Mouse (Mus musculus) forebrain, postnatal 0 days (tissue): ENCODE measurements around the gene C1qb. TPM values are rescaled to one million over a fixed set of nuclear protein-coding genes. Genes with fewer than 3 reads are reported as not detected.

Experiments used
- ATAC-seq: fragments of 200-750 bp; cut with Nextera tagmentation; 2 replicates; pipeline ENCODE4 v1.8.0; 2017; ENCODE audit warnings: mild to moderate bottlenecking, moderate library complexity
- DNase-seq: peaks from one replicate; pipeline ENCODE4 v3.0.0-alpha.2; 2015
- H3K27ac ChIP-seq: fragments of 300-500 bp; sonication (generic); 2 replicates; pipeline ENCODE4 v1.5.1; 2014; ENCODE audit warnings: low read depth, mild to moderate bottlenecking, antibody characterized with exemption, low read length, moderate library complexity, mixed read lengths
- H3K27me3 ChIP-seq: fragments of 300-500 bp; sonication (generic); 2 replicates; pipeline ENCODE4 v1.6.1; 2014; ENCODE audit warnings: mild to moderate bottlenecking, low read length, mixed read lengths; ENCODE audit not compliant: insufficient read depth
- H3K36me3 ChIP-seq: fragments of 300-500 bp; sonication (generic); 2 replicates; pipeline ENCODE4 v1.6.1; 2014; ENCODE audit warnings: mild to moderate bottlenecking, moderate library complexity; ENCODE audit not compliant: insufficient read depth
- H3K4me1 ChIP-seq: fragments of 300-500 bp; sonication (generic); 2 replicates; pipeline ENCODE4 v1.6.1; 2014; ENCODE audit warnings: antibody characterized with exemption; ENCODE audit not compliant: insufficient read depth
- H3K4me2 ChIP-seq: fragments of 300-500 bp; sonication (generic); 2 replicates; pipeline ENCODE4 v1.6.1; 2014; ENCODE audit warnings: low read depth, mild to moderate bottlenecking, moderate library complexity
- H3K4me3 ChIP-seq: fragments of 300-500 bp; sonication (generic); 2 replicates; pipeline ENCODE4 v1.5.1; 2014; ENCODE audit warnings: low read depth, low read length, mixed read lengths
- H3K9ac ChIP-seq: fragments of 300-500 bp; sonication (generic); 2 replicates; pipeline ENCODE4 v1.6.1; 2014; ENCODE audit warnings: mild to moderate bottlenecking
- H3K9me3 ChIP-seq: fragments of 300-500 bp; sonication (generic); 2 replicates; pipeline ENCODE4 v1.6.1; 2016; ENCODE audit warnings: low read length
- CTCF ChIP-seq: sonication (generic); IDR thresholded peaks from 2 replicates; pipeline ENCODE4 v1.5.1; 2016; ENCODE audit warnings: antibody characterized with exemption, control low read depth, low read depth
- WGBS: fragments of 180-500 bp; shearing (Covaris S2); extraction: QIAGEN DNeasy Blood & Tissue Kit; methylation state at CpG from one replicate; pipeline ENCODE4 v1.1.7; 2014; 5-methylcytosine and 5-hydroxymethylcytosine counted together
- polyA plus RNA-seq: library from polyadenylated mRNA; unstranded; fragments of >200 nt; fragmentation: Nextera tagmentation; extraction: Ambion mirVana; gene quantifications from 2 replicates; pipeline ENCODE4 v1.2.1, GENCODE M21; 2015
- total RNA-seq: library from RNA; depleted of rRNA; stranded (reverse); fragments of >200 nt; gene quantifications from 2 replicates; pipeline ENCODE4 v1.2.3, GENCODE M21; 2014

Gene C1qb
- total and polyA plus RNA-seq, 2 experiments from 2014 or later, result 57.1 to 67.4 TPM

GRCm38 (mm10) chr4:136878601-136879000, 7.4 kb downstream of the C1qb start:
- Histone ChIP-seq H3K9ac (no peak overlapping the region), H3K36me3 (no peaks in the 10 kb centered on the region), H3K4me2 (no peak overlapping the region), H3K27ac (no peak overlapping the region), H3K9me3 (no peaks in the 10 kb centered on the region), H3K4me1 (no peaks in the 10 kb centered on the region), H3K4me3 (no peak overlapping the region), H3K27me3 (no peaks in the 10 kb centered on the region)
- 25% methylated on average over 5 of the region's 5 CpGs for WGBS
- DNase-seq (peak; percentile 39), ATAC-seq (no peak)
- peak; percentile 59 for TF ChIP-seq CTCF

GRCm38 (mm10) chr4:136878171-136878570, 7.8 kb downstream of the C1qb start:
- ATAC-seq, result no peak

GRCm38 (mm10) chr4:136876971-136877370, 9.0 kb downstream of the C1qb start:
- no peaks in the 10 kb centered on the region for H3K9me3 ChIP-seq
- no peaks in the 10 kb centered on the region for H3K4me1 ChIP-seq
- no peak overlapping the region for H3K4me2 ChIP-seq
- no peaks in the 10 kb centered on the region for H3K36me3 ChIP-seq
- ATAC-seq, result 0 out of 2 replicates have a peak, but pooled peaks have one; percentile 61
- H3K27me3 ChIP-seq, result no peaks in the 10 kb centered on the region
- WGBS, result 20% methylated on average over 7 of the region's 7 CpGs
- no peak overlapping the region for H3K9ac ChIP-seq
- TF ChIP-seq CTCF, result peak; percentile 85
- no peak overlapping the region for H3K27ac ChIP-seq
- no peak overlapping the region for H3K4me3 ChIP-seq
- DNase-seq, result peak; percentile 75

More at GRCm38 (mm10) chr4:136878171-136878570, 7.8 kb downstream of the C1qb start:
- no peak for TF ChIP-seq CTCF
- no peak overlapping the region for H3K27ac ChIP-seq
- DNase-seq, result no peak
- no peaks in the 10 kb centered on the region for H3K36me3 ChIP-seq
- no peaks in the 10 kb centered on the region for H3K27me3 ChIP-seq
- no peaks in the 10 kb centered on the region for H3K9me3 ChIP-seq
- 61% methylated on average over 8 of the region's 8 CpGs for WGBS
- no peak overlapping the region for H3K4me3 ChIP-seq
- H3K4me1 ChIP-seq, result no peaks in the 10 kb centered on the region
- no peak overlapping the region for H3K9ac ChIP-seq
- H3K4me2 ChIP-seq, result no peak overlapping the region

GRCm38 (mm10) chr4:136875012-136875411, 11.0 kb downstream of the C1qb start:
- DNase-seq (no peak), ATAC-seq (no peak)
- H3K27ac ChIP-seq, result no peak overlapping the region
- H3K9me3 ChIP-seq, result no peaks in the 10 kb centered on the region
- no peak overlapping the region for H3K4me2 ChIP-seq
- no peak overlapping the region for H3K9ac ChIP-seq
- no peaks in the 10 kb centered on the region for H3K4me1 ChIP-seq
- no peaks in the 10 kb centered on the region for H3K27me3 ChIP-seq
- WGBS, result 86% methylated on average over 14 of the region's 14 CpGs
- no peak for TF ChIP-seq CTCF
- H3K4me3 ChIP-seq, result no peak overlapping the region
- H3K36me3 ChIP-seq, result no peaks in the 10 kb centered on the region

GRCm38 (mm10) chr4:136868371-136868770, 17.6 kb downstream of the C1qb start:
- Histone ChIP-seq H3K36me3 (no peaks in the 10 kb centered on the region), H3K4me2 (no peak overlapping the region), H3K27me3 (no peaks in the 10 kb centered on the region), H3K4me3 (no peak overlapping the region), H3K27ac (no peak overlapping the region), H3K9me3 (no peaks in the 10 kb centered on the region), H3K9ac (no peak overlapping the region), H3K4me1 (peaks cover 7% of the 10 kb centered on the region)
- TF ChIP-seq CTCF, result no peak
- ATAC-seq (no peak), DNase-seq (no peak)
- 75% methylated on average over 6 of the region's 6 CpGs for WGBS

GRCm38 (mm10) chr4:136867690-136868345, 18.2 kb downstream of the C1qb start:
- H3K9ac ChIP-seq, result no peak overlapping the region

GRCm38 (mm10) chr4:136865531-136865930, 20.5 kb downstream of the C1qb start:
- no peaks in the 10 kb centered on the region for H3K9me3 ChIP-seq
- DNase-seq (no peak), ATAC-seq (no peak)
- peaks cover 7% of the 10 kb centered on the region for H3K4me1 ChIP-seq
- H3K36me3 ChIP-seq, result no peaks in the 10 kb centered on the region
- no peak overlapping the region for H3K27ac ChIP-seq
- no peak overlapping the region for H3K4me3 ChIP-seq
- H3K4me2 ChIP-seq, result no peak overlapping the region
- no peak for TF ChIP-seq CTCF
- no peaks in the 10 kb centered on the region for H3K27me3 ChIP-seq
- H3K9ac ChIP-seq, result no peak overlapping the region
- 64% methylated on average over 5 of the region's 5 CpGs for WGBS

More at GRCm38 (mm10) chr4:136867690-136868345, 18.2 kb downstream of the C1qb start:
- DNase-seq (peak; percentile 46), ATAC-seq (peak; percentile 34; the same call in 1 of the 2 replicates)
- Histone ChIP-seq H3K27me3 (no peaks in the 10 kb centered on the region), H3K9me3 (no peaks in the 10 kb centered on the region), H3K27ac (no peak overlapping the region), H3K4me3 (no peak overlapping the region), H3K36me3 (no peaks in the 10 kb centered on the region), H3K4me2 (no peak overlapping the region), H3K4me1 (peaks cover 7% of the 10 kb centered on the region)
- TF ChIP-seq CTCF, result no peak
- 17% methylated on average over 12 of the region's 12 CpGs for WGBS
